Mouse (Mus musculus): ENCODE results near the gene Aarsd1. TPM values are rescaled to one million over a fixed set of nuclear protein-coding genes. Genes with fewer than 3 reads are reported as not detected.
"Not testable (repeated sequence)": the region's sequence is repeated elsewhere in the genome, so short reads cannot be mapped to it uniquely, and the experiment has no call there.

Aarsd1 gene
- polyA plus RNA-seq, 1 experiment from 2014 or later: 52.3 TPM

- no peak for ATAC-seq (replicated peaks; ENCODE audit: insufficient number of reproducible peaks, low FRiP score, low TSS enrichment)
- no peak overlapping the region for H3K27ac ChIP-seq (ENCODE audit: low read depth, low read length)
- WGBS (ENCODE audit: insufficient replicate concordance): 22% methylated on average over 4 of the region's 4 CpGs
- H3K27me3 ChIP-seq (ENCODE audit: control insufficient read depth, insufficient read depth, low read length): no peaks in the 10 kb centered on the region; the same call in 1 of the 2 replicates
- no peaks in the 10 kb centered on the region for H3K36me3 ChIP-seq (ENCODE audit: control insufficient read depth, insufficient read depth, low read length)
- no peak overlapping the region for H3K9ac ChIP-seq (ENCODE audit: low read depth, low read length)
- no peak overlapping the region for H3K4me3 ChIP-seq (ENCODE audit: low read depth, low read length)
- H3K4me1 ChIP-seq (ENCODE audit: control insufficient read depth, insufficient read depth, low read length): no peaks in the 10 kb centered on the region
- no peaks in the 10 kb centered on the region for H3K9me3 ChIP-seq (replicated peaks; ENCODE audit: control insufficient read depth, low read length)
- no peak overlapping the region for H3K4me2 ChIP-seq
Measured at GRCm38 (mm10) chr11:101381817-101382216, 35.6 kb downstream of the Aarsd1 start.

- ATAC-seq (replicated peaks; ENCODE audit: insufficient number of reproducible peaks, low FRiP score, low TSS enrichment): no peak
- no peak overlapping the region for H3K27ac ChIP-seq (ENCODE audit: low read depth, low read length)
Measured at GRCm38 (mm10) chr11:101378926-101379325, 38.5 kb downstream of the Aarsd1 start.

GRCm38 (mm10) chr11:101378196-101378595, 39.2 kb downstream of the Aarsd1 start:
- H3K9me3 ChIP-seq (replicated peaks; ENCODE audit: control insufficient read depth, low read length); H3K4me3 ChIP-seq (ENCODE audit: low read depth, low read length); H3K27ac ChIP-seq (ENCODE audit: low read depth, low read length); H3K9ac ChIP-seq (ENCODE audit: low read depth, low read length); H3K36me3 ChIP-seq (ENCODE audit: control insufficient read depth, insufficient read depth, low read length); H3K27me3 ChIP-seq (ENCODE audit: control insufficient read depth, insufficient read depth, low read length); ATAC-seq (replicated peaks; ENCODE audit: insufficient number of reproducible peaks, low FRiP score, low TSS enrichment); H3K4me1 ChIP-seq (ENCODE audit: control insufficient read depth, insufficient read depth, low read length); H3K4me2 ChIP-seq: not testable (repeated sequence)
- WGBS (ENCODE audit: insufficient replicate concordance): 81% methylated on average over 8 of the region's 8 CpGs

More at GRCm38 (mm10) chr11:101378926-101379325, 38.5 kb downstream of the Aarsd1 start:
- H3K4me3 ChIP-seq (ENCODE audit: low read depth, low read length): no peak overlapping the region
- H3K27me3 ChIP-seq (ENCODE audit: control insufficient read depth, insufficient read depth, low read length): no peaks in the 10 kb centered on the region; the same call in 1 of the 2 replicates
- no peak overlapping the region for H3K9ac ChIP-seq (ENCODE audit: low read depth, low read length)
- H3K4me2 ChIP-seq: no peak overlapping the region
- 76% methylated on average over 6 of the region's 6 CpGs for WGBS (ENCODE audit: insufficient replicate concordance)
- no peaks in the 10 kb centered on the region for H3K36me3 ChIP-seq (ENCODE audit: control insufficient read depth, insufficient read depth, low read length)
- no peaks in the 10 kb centered on the region for H3K9me3 ChIP-seq (replicated peaks; ENCODE audit: control insufficient read depth, low read length)
- H3K4me1 ChIP-seq (ENCODE audit: control insufficient read depth, insufficient read depth, low read length): no peaks in the 10 kb centered on the region

- 65% methylated on average over 7 of the region's 7 CpGs for WGBS (ENCODE audit: insufficient replicate concordance)
- H3K4me1 ChIP-seq (ENCODE audit: control insufficient read depth, insufficient read depth, low read length): no peaks in the 10 kb centered on the region
- no peak for ATAC-seq (replicated peaks; ENCODE audit: insufficient number of reproducible peaks, low FRiP score, low TSS enrichment)
Measured at GRCm38 (mm10) chr11:101374421-101374938, 42.9 kb downstream of the Aarsd1 start.

GRCm38 (mm10) chr11:101370141-101370540, 47.3 kb downstream of the Aarsd1 start:
- Histone ChIP-seq H3K27ac (ENCODE audit: low read depth, low read length) (no peak overlapping the region), H3K4me1 (ENCODE audit: control insufficient read depth, insufficient read depth, low read length) (no peaks in the 10 kb centered on the region), H3K36me3 (ENCODE audit: control insufficient read depth, insufficient read depth, low read length) (no peaks in the 10 kb centered on the region), H3K9me3 (replicated peaks; ENCODE audit: control insufficient read depth, low read length) (no peaks in the 10 kb centered on the region), H3K4me2 (no peak overlapping the region), H3K27me3 (ENCODE audit: control insufficient read depth, insufficient read depth, low read length) (no peaks in the 10 kb centered on the region), H3K9ac (ENCODE audit: low read depth, low read length) (no peak overlapping the region), H3K4me3 (ENCODE audit: low read depth, low read length) (no peak overlapping the region)
- no peak for ATAC-seq (replicated peaks; ENCODE audit: insufficient number of reproducible peaks, low FRiP score, low TSS enrichment)
- 69% methylated on average over 5 of the region's 5 CpGs for WGBS (ENCODE audit: insufficient replicate concordance)

More at GRCm38 (mm10) chr11:101374421-101374938, 42.9 kb downstream of the Aarsd1 start:
- H3K9me3 ChIP-seq (replicated peaks; ENCODE audit: control insufficient read depth, low read length): no peaks in the 10 kb centered on the region
- H3K4me2 ChIP-seq: no peak overlapping the region
- H3K27ac ChIP-seq (ENCODE audit: low read depth, low read length): no peak overlapping the region
- H3K27me3 ChIP-seq (ENCODE audit: control insufficient read depth, insufficient read depth, low read length): no peaks in the 10 kb centered on the region
- no peak overlapping the region for H3K9ac ChIP-seq (ENCODE audit: low read depth, low read length)
- no peak overlapping the region for H3K4me3 ChIP-seq (ENCODE audit: low read depth, low read length)
- H3K36me3 ChIP-seq (ENCODE audit: control insufficient read depth, insufficient read depth, low read length): no peaks in the 10 kb centered on the region

DNA sequence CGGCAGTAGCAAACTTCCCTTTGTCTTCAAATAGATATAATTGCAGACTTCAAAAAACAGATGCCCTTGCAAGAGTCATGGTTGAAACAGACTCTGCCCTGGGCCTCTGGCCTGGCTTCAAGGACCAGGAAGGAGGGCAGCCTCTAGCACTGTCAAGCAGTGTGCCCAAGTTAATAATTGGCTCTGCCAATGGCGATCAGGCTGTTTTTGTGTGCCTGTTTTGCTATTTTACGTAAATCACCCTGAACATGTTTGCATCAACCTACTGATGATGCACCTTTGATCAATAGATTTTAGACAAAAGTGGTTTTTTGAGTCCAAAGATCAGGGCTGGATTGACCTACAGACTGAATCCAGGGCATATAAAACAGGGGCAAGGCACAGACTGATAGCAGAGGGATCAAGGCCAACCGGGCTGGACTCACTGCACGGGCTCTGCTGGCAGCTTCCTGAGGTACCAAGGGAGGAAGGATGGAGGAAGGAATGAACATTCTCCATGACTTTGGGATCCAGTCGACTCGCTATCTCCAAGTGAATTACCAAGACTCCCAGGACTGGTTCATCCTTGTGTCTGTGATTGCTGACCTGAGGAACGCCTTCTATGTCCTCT, 50.0 kb downstream of the Aarsd1 start, which contains the start of gene G6pc:
G6pc (plus strand) TSS at position 236 of the 610 bp plus-strand sequence.
- H3K9me3 ChIP-seq (replicated peaks; ENCODE audit: control insufficient read depth, low read length): no peaks in the 10 kb centered on the region
- no peak within 1 kb of the TSS for H3K9ac ChIP-seq (ENCODE audit: low read depth, low read length)
- ATAC-seq (replicated peaks; ENCODE audit: insufficient number of reproducible peaks, low FRiP score, low TSS enrichment): no peak
- 80% methylated on average over 8 of the region's 8 CpGs for WGBS (ENCODE audit: insufficient replicate concordance)
- H3K36me3 ChIP-seq (ENCODE audit: control insufficient read depth, insufficient read depth, low read length): no peaks in the 10 kb centered on the region
- H3K27me3 ChIP-seq (ENCODE audit: control insufficient read depth, insufficient read depth, low read length): no peaks in the 10 kb centered on the region
- no peak within 1 kb of the TSS for H3K4me3 ChIP-seq (ENCODE audit: low read depth, low read length)
- H3K27ac ChIP-seq (ENCODE audit: low read depth, low read length): no peak within 1 kb of the TSS
- no peak within 1 kb of the TSS for H3K4me2 ChIP-seq
- no peaks in the 10 kb centered on the region for H3K4me1 ChIP-seq (ENCODE audit: control insufficient read depth, insufficient read depth, low read length)

DNA sequence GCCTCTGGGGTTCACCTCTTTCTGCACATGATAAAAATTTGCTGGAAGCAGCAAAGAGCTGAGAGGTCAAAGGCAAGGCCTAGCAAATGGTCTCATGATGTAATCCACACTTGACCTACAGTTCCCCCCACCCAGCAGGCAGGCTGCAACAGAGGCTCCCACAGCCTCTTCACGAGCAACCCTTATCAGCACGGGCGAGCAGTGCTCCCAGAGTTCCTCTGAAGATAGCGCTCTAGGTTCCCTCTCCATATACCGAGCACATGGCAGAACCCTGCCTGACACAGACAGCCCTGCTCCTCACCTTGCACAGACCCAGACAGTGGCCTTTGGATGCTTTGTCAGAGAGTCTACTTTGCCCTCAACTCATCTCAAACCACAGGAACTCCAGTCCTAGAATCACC, 52.9 kb downstream of the Aarsd1 start:
- Histone ChIP-seq H3K9me3 (replicated peaks; ENCODE audit: control insufficient read depth, low read length) (no peaks in the 10 kb centered on the region), H3K4me1 (ENCODE audit: control insufficient read depth, insufficient read depth, low read length) (peaks cover 10% of the 10 kb centered on the region), H3K4me2 (no peak overlapping the region), H3K36me3 (ENCODE audit: control insufficient read depth, insufficient read depth, low read length) (no peaks in the 10 kb centered on the region), H3K4me3 (ENCODE audit: low read depth, low read length) (no peak overlapping the region), H3K27ac (ENCODE audit: low read depth, low read length) (no peak overlapping the region), H3K27me3 (ENCODE audit: control insufficient read depth, insufficient read depth, low read length) (no peaks in the 10 kb centered on the region), H3K9ac (ENCODE audit: low read depth, low read length) (no peak overlapping the region)
- ATAC-seq (replicated peaks; ENCODE audit: insufficient number of reproducible peaks, low FRiP score, low TSS enrichment): no peak
- WGBS (ENCODE audit: insufficient replicate concordance): 14% methylated on average over 5 of the region's 5 CpGs

GRCm38 (mm10) chr11:101360651-101361113, 56.7 kb downstream of the Aarsd1 start:
- ATAC-seq (replicated peaks; ENCODE audit: insufficient number of reproducible peaks, low FRiP score, low TSS enrichment): no peak
- Histone ChIP-seq H3K4me2 (no peak overlapping the region), H3K27me3 (ENCODE audit: control insufficient read depth, insufficient read depth, low read length) (no peaks in the 10 kb centered on the region), H3K36me3 (ENCODE audit: control insufficient read depth, insufficient read depth, low read length) (no peaks in the 10 kb centered on the region), H3K4me1 (ENCODE audit: control insufficient read depth, insufficient read depth, low read length) (peaks cover 10% of the 10 kb centered on the region), H3K9me3 (replicated peaks; ENCODE audit: control insufficient read depth, low read length) (no peaks in the 10 kb centered on the region), H3K4me3 (ENCODE audit: low read depth, low read length) (no peak overlapping the region), H3K27ac (ENCODE audit: low read depth, low read length) (peak overlapping the region; percentile 25; the same call in 1 of the 2 replicates), H3K9ac (ENCODE audit: low read depth, low read length) (no peak overlapping the region)
- WGBS (ENCODE audit: insufficient replicate concordance): 44% methylated on average over 3 of the region's 3 CpGs

- Histone ChIP-seq H3K4me3 (ENCODE audit: low read depth, low read length) (no peak overlapping the region), H3K9me3 (replicated peaks; ENCODE audit: control insufficient read depth, low read length) (no peaks in the 10 kb centered on the region), H3K27ac (ENCODE audit: low read depth, low read length) (peak overlapping the region; percentile 64), H3K27me3 (ENCODE audit: control insufficient read depth, insufficient read depth, low read length) (no peaks in the 10 kb centered on the region), H3K4me1 (ENCODE audit: control insufficient read depth, insufficient read depth, low read length) (peaks cover 10% of the 10 kb centered on the region), H3K9ac (ENCODE audit: low read depth, low read length) (0 out of 2 replicates have a peak overlapping the region, but pooled peaks have one; percentile 16), H3K36me3 (ENCODE audit: control insufficient read depth, insufficient read depth, low read length) (no peaks in the 10 kb centered on the region), H3K4me2 (no peak overlapping the region)
- 57% methylated on average over 9 of the region's 9 CpGs for WGBS (ENCODE audit: insufficient replicate concordance)
- no peak for ATAC-seq (replicated peaks; ENCODE audit: insufficient number of reproducible peaks, low FRiP score, low TSS enrichment)
Measured at GRCm38 (mm10) chr11:101359776-101360175, 57.6 kb downstream of the Aarsd1 start.
